Mouse (Mus musculus) liver, embryonic 15.5 days (tissue): ENCODE results near the gene Itgb8. TPM values are rescaled to one million over a fixed set of nuclear protein-coding genes. Genes with fewer than 3 reads are reported as not detected.

Experiments used
- ATAC-seq: fragments of 200-750 bp; cut with Nextera tagmentation; 2 replicates; pipeline ENCODE4 v1.8.0; 2017; ENCODE audit warnings: moderate number of reproducible peaks, mild to moderate bottlenecking, moderate library complexity; ENCODE audit not compliant: insufficient read depth
- H3K27ac ChIP-seq: fragments of 300-500 bp; sonication (generic); replicated peaks from 2 replicates; pipeline ENCODE4 v1.5.1; 2015; ENCODE audit warnings: mild to moderate bottlenecking, inconsistent platforms
- H3K27me3 ChIP-seq: fragments of 300-500 bp; sonication (generic); 2 replicates; pipeline ENCODE4 v1.6.1; 2015; ENCODE audit warnings: mild to moderate bottlenecking, inconsistent platforms
- H3K36me3 ChIP-seq: fragments of 300-500 bp; sonication (generic); replicated peaks from 2 replicates; pipeline ENCODE4 v1.6.1; 2015; ENCODE audit warnings: moderate library complexity, mild to moderate bottlenecking, inconsistent platforms
- H3K4me1 ChIP-seq: fragments of 300-500 bp; sonication (generic); replicated peaks from 2 replicates; pipeline ENCODE4 v1.6.1; 2015; ENCODE audit warnings: inconsistent platforms
- H3K4me2 ChIP-seq: fragments of 300-500 bp; sonication (generic); 2 replicates; pipeline ENCODE4 v1.6.1; 2015; ENCODE audit warnings: moderate library complexity, mild to moderate bottlenecking, inconsistent platforms
- H3K4me3 ChIP-seq: fragments of 300-500 bp; sonication (generic); replicated peaks from 2 replicates; pipeline ENCODE4 v1.5.1; 2015; ENCODE audit warnings: mild to moderate bottlenecking, inconsistent platforms
- H3K9ac ChIP-seq: fragments of 300-500 bp; sonication (generic); 2 replicates; pipeline ENCODE4 v1.6.1; 2015; ENCODE audit warnings: moderate library complexity, mild to moderate bottlenecking, inconsistent platforms
- H3K9me3 ChIP-seq: fragments of 300-500 bp; sonication (generic); replicated peaks from 2 replicates; pipeline ENCODE4 v1.6.1; 2016; ENCODE audit warnings: inconsistent platforms
- WGBS: fragments of 180-500 bp; shearing (Covaris S2); methylation state at CpG from one replicate; pipeline ENCODE4 v1.1.7; 2015; ENCODE audit warnings: mixed read lengths; ENCODE audit not compliant: insufficient replicate concordance; 5-methylcytosine and 5-hydroxymethylcytosine counted together
- polyA plus RNA-seq: library from polyadenylated mRNA; unstranded; fragments of >200 nt; fragmentation: Nextera tagmentation; extraction: Ambion mirVana; gene quantifications from 2 replicates; pipeline ENCODE4 v1.2.1, GENCODE M21; 2015

The Itgb8 gene
- polyA plus RNA-seq: 0.07 and 0.10 TPM in 2 replicates

- Histone ChIP-seq H3K27ac (no peak within 1 kb of the TSS), H3K9me3 (no peaks in the 10 kb centered on the region), H3K36me3 (no peaks in the 10 kb centered on the region), H3K4me2 (peak within 1 kb of the TSS; percentile 57), H3K9ac (no peak within 1 kb of the TSS), H3K4me1 (0 out of 2 replicates have a peak, but pooled peaks cover 5% of the 10 kb centered on the region), H3K27me3 (peaks cover 29% of the 10 kb centered on the region), H3K4me3 (peak within 1 kb of the TSS; percentile 32)
- ATAC-seq: peak; percentile 40; the same call in 1 of the 2 replicates
- WGBS: 2% methylated on average over 29 of the region's 29 CpGs
These were observed at the start of gene Itgb8 for GRCm38 (mm10) chr12:119238696-119239415. Gene Itgb8, minus strand, starts transcription at chr12:119238802.

DNA sequence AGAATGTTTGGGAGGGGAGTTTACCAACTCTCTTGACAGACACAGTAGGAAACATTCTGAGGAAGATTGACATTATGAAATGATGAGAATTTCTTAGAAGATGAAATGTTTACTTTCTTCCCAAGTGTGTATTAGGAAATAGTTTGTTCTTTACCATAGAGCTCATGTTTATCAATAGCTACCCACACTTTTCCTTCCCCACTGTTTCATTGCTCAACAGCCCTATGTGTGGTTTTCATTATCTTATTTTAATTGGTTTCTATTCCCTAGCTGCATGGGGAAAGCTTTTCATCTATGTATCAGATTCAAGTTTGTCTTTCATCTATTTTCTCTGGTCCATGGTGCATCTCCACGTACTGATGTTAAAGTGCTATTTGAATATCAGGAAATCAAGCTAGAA, 37.7 kb upstream of the Itgb8 start:
- Histone ChIP-seq H3K9ac (no peak overlapping the region), H3K4me2 (no peak overlapping the region), H3K9me3 (no peaks in the 10 kb centered on the region), H3K27me3 (no peaks in the 10 kb centered on the region), H3K36me3 (no peaks in the 10 kb centered on the region), H3K27ac (no peak overlapping the region), H3K4me3 (no peak overlapping the region), H3K4me1 (no peaks in the 10 kb centered on the region)
- whole genome bisulfite sequencing: 64% methylated on average over 1 of the region's 1 CpGs
- no peak for ATAC-seq

- Histone ChIP-seq H3K9ac (no peak overlapping the region), H3K4me1 (no peaks in the 10 kb centered on the region), H3K9me3 (no peaks in the 10 kb centered on the region), H3K36me3 (no peaks in the 10 kb centered on the region), H3K4me3 (no peak overlapping the region), H3K27ac (no peak overlapping the region), H3K27me3 (no peaks in the 10 kb centered on the region), H3K4me2 (no peak overlapping the region)
- ATAC-seq: no peak
- 4% methylated on average over 1 of the region's 1 CpGs for WGBS
These were observed 35.0 kb upstream of the Itgb8 start for GRCm38 (mm10) chr12:119273605-119274004.

DNA sequence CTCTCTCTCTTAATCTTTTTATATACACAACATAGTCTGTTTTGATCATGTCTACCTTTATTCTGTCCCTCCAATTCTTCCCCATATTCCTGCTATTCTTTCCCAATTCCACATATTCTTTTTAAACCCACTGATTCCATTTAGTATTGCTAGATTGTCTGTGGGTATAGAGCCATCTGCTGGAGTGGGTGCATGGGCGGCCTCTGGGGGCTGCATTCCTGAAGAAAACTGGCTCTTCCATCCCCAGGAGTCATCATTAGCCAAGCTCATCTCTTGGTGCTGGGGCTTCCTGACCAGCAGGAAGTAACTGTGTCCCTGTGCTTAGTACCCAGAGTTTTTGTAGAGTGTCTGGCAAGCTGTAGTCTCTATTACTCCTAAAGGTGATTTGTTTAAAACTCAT, 33.4 kb upstream of the Itgb8 start:
- no peaks in the 10 kb centered on the region for H3K4me1 ChIP-seq
- ATAC-seq: no peak
- H3K4me3 ChIP-seq: no peak overlapping the region
- H3K4me2 ChIP-seq: no peak overlapping the region
- no peak overlapping the region for H3K27ac ChIP-seq
- no peaks in the 10 kb centered on the region for H3K9me3 ChIP-seq
- WGBS: 41% methylated on average over 1 of the region's 1 CpGs
- H3K27me3 ChIP-seq: no peaks in the 10 kb centered on the region
- no peaks in the 10 kb centered on the region for H3K36me3 ChIP-seq
- no peak overlapping the region for H3K9ac ChIP-seq

DNA sequence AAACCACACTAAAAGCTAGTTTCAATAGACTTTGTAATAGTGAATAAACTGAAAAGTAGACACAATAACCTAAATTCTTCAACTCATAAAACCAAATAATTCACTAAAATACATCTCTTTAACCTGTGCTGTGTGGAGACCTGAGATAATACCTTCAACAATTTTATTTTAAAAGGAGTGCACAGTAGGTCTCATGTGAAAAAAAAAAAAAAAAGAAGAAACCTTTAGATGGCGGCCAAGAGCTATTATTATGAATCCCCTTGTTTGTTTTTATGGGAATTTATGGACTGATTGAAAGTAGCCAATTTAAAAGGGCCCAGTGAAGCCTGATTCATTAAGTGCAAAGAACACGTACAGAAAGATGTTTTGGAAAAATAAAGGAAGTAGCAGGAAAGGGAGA, 31.4 kb upstream of the Itgb8 start:
- H3K4me3 ChIP-seq: no peak overlapping the region
- WGBS: 34% methylated on average over 2 of the region's 2 CpGs
- H3K9me3 ChIP-seq: no peaks in the 10 kb centered on the region
- H3K4me1 ChIP-seq: no peaks in the 10 kb centered on the region
- H3K36me3 ChIP-seq: no peaks in the 10 kb centered on the region
- no peak for ATAC-seq
- no peak overlapping the region for H3K9ac ChIP-seq
- H3K4me2 ChIP-seq: no peak overlapping the region
- no peaks in the 10 kb centered on the region for H3K27me3 ChIP-seq
- H3K27ac ChIP-seq: no peak overlapping the region

DNA sequence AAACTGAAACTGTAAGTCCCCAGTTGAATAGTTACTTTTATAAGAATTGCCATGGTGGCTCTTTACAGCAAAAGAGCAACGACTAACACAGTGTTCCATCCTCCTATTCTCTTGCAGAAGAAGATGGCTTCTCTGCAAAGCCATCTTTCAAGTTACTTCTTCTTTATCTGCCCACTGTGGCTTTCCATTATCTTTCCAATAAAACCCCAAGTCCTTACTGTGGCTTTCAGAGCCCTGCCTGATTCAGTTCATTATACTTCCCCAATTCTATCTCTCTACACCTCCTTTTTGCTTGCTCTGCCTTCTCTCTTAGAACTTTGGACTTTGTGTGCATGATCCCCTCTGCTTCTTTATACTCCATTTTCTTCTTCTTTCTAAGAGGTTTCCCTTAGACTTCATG, 30.1 kb upstream of the Itgb8 start:
- Histone ChIP-seq H3K4me1 (no peaks in the 10 kb centered on the region), H3K4me3 (no peak overlapping the region), H3K36me3 (no peaks in the 10 kb centered on the region), H3K4me2 (no peak overlapping the region), H3K27ac (no peak overlapping the region), H3K9me3 (no peaks in the 10 kb centered on the region), H3K9ac (no peak overlapping the region), H3K27me3 (no peaks in the 10 kb centered on the region)
- 24% methylated on average over 1 of the region's 1 CpGs for WGBS
- ATAC-seq: no peak

DNA sequence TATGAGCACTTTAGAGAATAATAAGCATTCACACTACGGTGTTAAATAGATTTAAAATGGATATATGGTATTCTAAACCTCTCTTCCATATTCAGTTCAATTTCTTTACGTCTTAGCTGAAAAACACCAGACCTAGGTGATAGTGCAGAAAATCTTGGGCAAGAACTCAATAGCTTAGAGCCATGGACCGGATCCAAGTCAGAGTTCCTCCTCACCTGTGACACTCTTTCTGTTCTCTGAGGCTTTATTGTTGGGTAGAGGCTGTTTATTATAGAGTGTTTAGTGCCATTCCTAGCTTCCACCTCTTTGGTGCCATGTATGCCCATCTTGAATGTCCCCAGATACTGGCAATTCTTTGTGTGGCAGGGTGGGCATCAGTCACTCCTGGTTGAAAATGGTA, 25.9 kb upstream of the Itgb8 start:
- Histone ChIP-seq H3K4me1 (no peaks in the 10 kb centered on the region), H3K36me3 (no peaks in the 10 kb centered on the region), H3K9me3 (no peaks in the 10 kb centered on the region), H3K4me2 (no peak overlapping the region), H3K4me3 (no peak overlapping the region), H3K27me3 (no peaks in the 10 kb centered on the region), H3K27ac (no peak overlapping the region), H3K9ac (no peak overlapping the region)
- 61% methylated on average over 3 of the region's 3 CpGs for WGBS
- ATAC-seq: no peak

DNA sequence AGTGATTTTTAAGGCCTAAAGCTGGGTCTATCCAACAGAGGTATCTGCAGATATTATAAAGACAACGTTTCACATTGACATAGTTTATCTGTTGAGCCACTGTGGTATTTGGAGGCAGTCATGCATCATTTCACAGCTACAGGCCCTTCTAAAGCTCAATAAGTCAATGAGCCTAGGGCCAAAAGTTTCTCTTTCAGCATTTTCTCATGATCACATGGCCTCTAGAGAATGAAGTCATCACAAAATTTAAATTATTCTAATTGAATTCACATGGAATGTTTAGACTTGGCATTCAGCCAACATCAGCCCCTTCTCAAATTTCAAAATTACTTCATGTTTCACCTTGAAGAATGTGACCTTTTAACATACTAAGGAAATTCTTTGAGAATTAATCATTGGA, 10.0 kb upstream of the Itgb8 start:
- no peak overlapping the region for H3K9ac ChIP-seq
- no peaks in the 10 kb centered on the region for H3K36me3 ChIP-seq
- H3K27ac ChIP-seq: no peak overlapping the region
- ATAC-seq: no peak
- 44% methylated on average over 1 of the region's 1 CpGs for WGBS
- no peak overlapping the region for H3K4me2 ChIP-seq
- H3K4me3 ChIP-seq: no peak overlapping the region
- H3K4me1 ChIP-seq: no peaks in the 10 kb centered on the region
- H3K27me3 ChIP-seq: no peaks in the 10 kb centered on the region
- no peaks in the 10 kb centered on the region for H3K9me3 ChIP-seq

GRCm38 (mm10) chr12:119241071-119241470, 2.5 kb upstream of the Itgb8 start:
- H3K27me3 ChIP-seq: peaks cover 29% of the 10 kb centered on the region
- H3K9me3 ChIP-seq: no peaks in the 10 kb centered on the region
- H3K27ac ChIP-seq: no peak overlapping the region
- no peak overlapping the region for H3K9ac ChIP-seq
- no peak for ATAC-seq
- no peak overlapping the region for H3K4me2 ChIP-seq
- 0 out of 2 replicates have a peak, but pooled peaks cover 5% of the 10 kb centered on the region for H3K4me1 ChIP-seq
- H3K4me3 ChIP-seq: no peak overlapping the region
- 31% methylated on average over 1 of the region's 1 CpGs for WGBS
- no peaks in the 10 kb centered on the region for H3K36me3 ChIP-seq

DNA sequence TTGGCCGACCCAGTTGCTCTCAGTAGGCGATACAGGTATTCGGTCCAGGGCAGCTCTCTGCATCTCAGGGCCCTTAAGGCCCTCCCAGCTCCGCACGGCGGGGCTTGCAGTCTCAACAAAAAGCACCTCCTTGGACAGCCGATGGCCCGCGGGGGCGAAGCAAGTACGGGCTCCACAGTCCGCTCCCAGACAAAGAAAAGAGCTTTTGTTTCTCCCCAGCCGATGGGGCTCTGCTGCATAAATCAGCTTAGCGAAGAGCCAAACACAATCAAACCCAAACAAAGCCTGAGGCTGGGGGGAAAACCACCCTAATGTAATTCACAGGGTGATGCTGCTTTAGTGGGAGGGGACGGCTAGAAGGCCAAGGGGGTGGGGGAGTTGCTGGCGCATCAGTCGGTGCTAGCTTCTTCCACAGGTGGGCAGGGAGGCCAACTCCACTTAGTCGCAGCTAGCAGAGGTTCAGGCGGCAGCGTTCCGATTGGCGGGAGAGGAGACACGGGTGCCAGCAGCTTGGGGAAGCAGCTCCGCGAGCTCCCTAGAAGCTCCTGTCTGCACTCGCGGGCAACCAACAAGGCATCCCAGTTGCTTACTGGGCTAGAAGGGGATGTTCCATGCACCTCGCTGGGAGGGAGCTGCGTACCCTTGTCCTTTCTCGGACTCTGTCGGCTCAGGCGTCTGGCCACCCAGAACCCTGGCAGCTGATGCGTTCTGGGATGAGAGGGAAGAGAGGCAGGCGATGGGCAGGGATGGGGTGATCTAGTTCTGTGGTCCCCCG, 494 bp downstream of the Itgb8 start:
- Histone ChIP-seq H3K9ac (no peak overlapping the region), H3K9me3 (no peaks in the 10 kb centered on the region)

GRCm38 (mm10) chr12:119237241-119237920, 1.2 kb downstream of the Itgb8 start:
- H3K4me3 ChIP-seq: peak overlapping the region; percentile 32
- H3K9me3 ChIP-seq: no peaks in the 10 kb centered on the region
- H3K27ac ChIP-seq: no peak overlapping the region
- WGBS: 5% methylated on average over 13 of the region's 13 CpGs
- H3K27me3 ChIP-seq: peaks cover 29% of the 10 kb centered on the region
- no peak for ATAC-seq
- peak overlapping the region; percentile 57 for H3K4me2 ChIP-seq
- no peaks in the 10 kb centered on the region for H3K36me3 ChIP-seq
- no peak overlapping the region for H3K9ac ChIP-seq
- 0 out of 2 replicates have a peak, but pooled peaks cover 5% of the 10 kb centered on the region for H3K4me1 ChIP-seq

More for the DNA sequence above, 494 bp downstream of the Itgb8 start:
- Histone ChIP-seq H3K27me3 (peaks cover 29% of the 10 kb centered on the region), H3K4me3 (peak overlapping the region; percentile 32), H3K27ac (no peak overlapping the region), H3K36me3 (no peaks in the 10 kb centered on the region), H3K4me1 (0 out of 2 replicates have a peak, but pooled peaks cover 5% of the 10 kb centered on the region), H3K4me2 (peak overlapping the region; percentile 57)
- 2% methylated on average over 34 of the region's 35 CpGs for WGBS
- ATAC-seq: 0 out of 2 replicates have a peak, but pooled peaks have one; percentile 25
